Mouse (Mus musculus) small intestine, adult 2 months (tissue): ENCODE measurements around the gene Nprl2.

Experiments used
- CTCF ChIP-seq: fragments of 200-500 bp; IDR thresholded peaks from 2 replicates; pipeline ENCODE4 v1.5.1; 2012; ENCODE audit warnings: low read depth, mild to moderate bottlenecking, control low read depth, inconsistent platforms, low read length, moderate library complexity, mixed read lengths; ENCODE audit not compliant: insufficient replicate concordance, insufficient read length; ENCODE audit errors: extremely low read depth
- POLR2A ChIP-seq: fragments of 200-500 bp; IDR thresholded peaks from 2 replicates; pipeline ENCODE4 v1.6.1; 2012; ENCODE audit warnings: low read depth, mild to moderate bottlenecking, control low read depth, inconsistent platforms, low read length, moderate library complexity

DNA sequence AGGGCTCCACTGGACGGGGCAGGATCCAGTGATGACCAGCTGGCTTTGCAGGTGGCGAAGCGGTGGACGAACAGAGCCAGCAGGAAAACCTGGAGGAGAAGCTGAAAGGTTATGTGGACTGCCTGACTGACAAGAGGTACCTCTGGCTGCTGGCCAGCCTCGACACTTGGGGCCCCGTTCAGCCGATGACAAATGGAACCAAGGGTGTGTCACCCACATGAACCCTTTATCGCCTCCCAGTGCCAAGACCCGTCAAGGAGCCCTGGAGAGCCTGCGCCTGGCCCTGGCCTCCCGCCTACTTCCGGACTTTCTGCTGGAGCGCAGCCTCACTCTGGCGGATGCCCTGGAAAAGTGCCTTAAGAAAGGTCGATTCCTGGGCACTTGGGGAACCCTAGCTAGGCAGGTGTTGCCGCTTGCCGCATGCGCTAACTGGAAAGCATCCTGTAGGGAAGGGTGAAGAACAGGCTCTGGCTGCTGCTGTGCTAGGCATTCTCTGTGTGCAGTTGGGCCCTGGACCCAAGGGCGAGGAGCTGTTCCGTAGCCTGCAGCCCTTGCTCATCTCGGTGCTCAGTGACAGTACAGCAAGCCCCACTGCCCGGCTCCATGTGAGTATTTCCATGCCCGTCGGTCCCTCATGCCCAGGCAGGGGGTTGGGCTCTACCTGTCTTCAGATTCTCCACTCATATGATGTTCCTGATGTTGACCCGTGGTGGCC is 48.2 kb downstream of the Nprl2 start:
- TF ChIP-seq CTCF (peak; percentile 17; the same call in 1 of the 2 replicates), POLR2A (no peak)
